Mouse (Mus musculus): ENCODE measurements around the gene Lars2. TPM values are rescaled to one million over a fixed set of nuclear protein-coding genes. Genes with fewer than 3 reads are reported as not detected.

Gene Lars2
- total and polyA plus RNA-seq, 3 experiments = 634 to 10,095 (median 684) TPM

- no peak for TF ChIP-seq KAT2A (conservative IDR thresholded peaks at IDR 0.05; ENCODE audit: low read depth, low read length)
- TF ChIP-seq POLR2AphosphoS2 (IDR thresholded peaks at IDR 0.05; ENCODE audit: low read length) = no peak
- TF ChIP-seq MEF2A (IDR thresholded peaks at IDR 0.05; ENCODE audit: extremely low read depth, insufficient replicate concordance, low read depth, low read length, poor library complexity, severe bottlenecking) = no peak
These were observed 129.9 kb downstream of the Lars2 start (continued) for GRCm38 (mm10) chr9:123496665-123497064.

- DNase-seq (ENCODE audit: low read depth, low spot score) = no peak
- no peak overlapping the region for H3K9ac ChIP-seq (ENCODE audit: control insufficient read depth, low read depth, low read length, poor library complexity, severe bottlenecking)
- no peak for TF ChIP-seq SMC3 (IDR thresholded peaks at IDR 0.05; ENCODE audit: low read depth, low read length)
- no peak for TF ChIP-seq ELF1 (IDR thresholded peaks at IDR 0.05; ENCODE audit: low read depth, low read length)
- TF ChIP-seq EP300 (IDR thresholded peaks at IDR 0.05; ENCODE audit: low read depth in 1 of 2, low read length in 2 of 2) = no peak
- TF ChIP-seq CTCF (IDR thresholded peaks at IDR 0.05 in 2 of 3, conservative IDR thresholded peaks at IDR 0.05 in 1 of 3; ENCODE audit: control insufficient read depth in 1 of 3, insufficient read depth in 1 of 3, low read depth in 2 of 3, low read length in 3 of 3, poor library complexity in 1 of 3, severe bottlenecking in 1 of 3) = no peak
- TF ChIP-seq MAX (IDR thresholded peaks at IDR 0.05; ENCODE audit: low read length) = no peak
- TF ChIP-seq MYB (IDR thresholded peaks at IDR 0.05; ENCODE audit: low read depth, low read length) = no peak
- TF ChIP-seq NELFE (IDR thresholded peaks at IDR 0.05; ENCODE audit: low read depth, low read length) = no peak
- no peak for TF ChIP-seq POLR2A (IDR thresholded peaks at IDR 0.05; ENCODE audit: control insufficient read depth in 1 of 2, insufficient read depth in 1 of 2, low read depth in 1 of 2, low read length in 2 of 2, poor library complexity in 1 of 2)
- no peak for TF ChIP-seq SIN3A (IDR thresholded peaks at IDR 0.05; ENCODE audit: low read length)
- TF ChIP-seq USF2 (IDR thresholded peaks at IDR 0.05; ENCODE audit: borderline replicate concordance in 1 of 2, insufficient read depth in 1 of 2, low read depth in 1 of 2, low read length in 2 of 2) = no peak
- no peak for TF ChIP-seq UBTF (IDR thresholded peaks at IDR 0.05; ENCODE audit: borderline replicate concordance, insufficient read depth, low read depth, low read length)
- TF ChIP-seq KAT2A (conservative IDR thresholded peaks at IDR 0.05; ENCODE audit: low read depth, low read length) = no peak
- no peak for TF ChIP-seq GABPA (IDR thresholded peaks at IDR 0.05; ENCODE audit: low read depth, low read length)
- TF ChIP-seq NRF1 (IDR thresholded peaks at IDR 0.05; ENCODE audit: insufficient read depth, low read depth, low read length, poor library complexity, severe bottlenecking) = no peak
- no peak for TF ChIP-seq POLR2AphosphoS2 (IDR thresholded peaks at IDR 0.05; ENCODE audit: low read length)
- H3K27me3 ChIP-seq (ENCODE audit: control insufficient read depth in 1 of 2, insufficient read depth in 2 of 2, low read length in 2 of 2) = no peaks in the 10 kb centered on the region
- H3K36me3 ChIP-seq (ENCODE audit: control insufficient read depth in 1 of 2, insufficient read depth in 2 of 2, low read length in 2 of 2) = peaks cover 4 to 5% of the 10 kb centered on the region in 2 experiments
- H3K9me3 ChIP-seq (replicated peaks; ENCODE audit: insufficient read depth, low read length) = no peaks in the 10 kb centered on the region
- no peak overlapping the region for H3K27ac ChIP-seq (ENCODE audit: control insufficient read depth, low read depth, low read length)
- H3K4me1 ChIP-seq (ENCODE audit: control insufficient read depth in 1 of 2, insufficient read depth in 2 of 2, low read length in 2 of 2) = peaks cover 2% of the 10 kb centered on the region in 2 experiments; a peak in 2 of 4 replicates
- no peak overlapping the region for H3K4me3 ChIP-seq (ENCODE audit: control insufficient read depth in 1 of 2, insufficient read depth in 1 of 2, low read depth in 2 of 2, low read length in 2 of 2)
- peaks cover 12% of the 10 kb centered on the region; the same call in 1 of the 2 replicates for H3K79me2 ChIP-seq (ENCODE audit: control insufficient read depth, insufficient read depth, low read length, poor library complexity)
These were observed 131.2 kb downstream of the Lars2 start for GRCm38 (mm10) chr9:123497906-123498305.

- Histone ChIP-seq H3K9ac (ENCODE audit: control insufficient read depth, low read depth, low read length, poor library complexity, severe bottlenecking) (no peak overlapping the region), H3K27me3 (ENCODE audit: control insufficient read depth in 1 of 2, insufficient read depth in 2 of 2, low read length in 2 of 2) (no peaks in the 10 kb centered on the region), H3K4me3 (ENCODE audit: control insufficient read depth in 1 of 2, insufficient read depth in 1 of 2, low read depth in 2 of 2, low read length in 2 of 2) (no peak overlapping the region), H3K4me1 (ENCODE audit: control insufficient read depth in 1 of 2, insufficient read depth in 2 of 2, low read length in 2 of 2) (no peaks in the 10 kb centered on the region), H3K36me3 (ENCODE audit: control insufficient read depth in 1 of 2, insufficient read depth in 2 of 2, low read length in 2 of 2) (peaks cover 0 to 5% of the 10 kb centered on the region in 2 experiments; a peak in 2 of 4 replicates), H3K9me3 (replicated peaks; ENCODE audit: insufficient read depth, low read length) (no peaks in the 10 kb centered on the region), H3K27ac (ENCODE audit: control insufficient read depth, low read depth, low read length) (no peak overlapping the region), H3K79me2 (ENCODE audit: control insufficient read depth, insufficient read depth, low read length, poor library complexity) (peaks cover 4% of the 10 kb centered on the region)
- DNase-seq (ENCODE audit: low read depth, low spot score) = no peak
- TF ChIP-seq GATA1 (IDR thresholded peaks at IDR 0.05; ENCODE audit: low read depth, low read length) = no peak
- no peak for TF ChIP-seq MYB (IDR thresholded peaks at IDR 0.05; ENCODE audit: low read depth, low read length)
- TF ChIP-seq ZMIZ1 (IDR thresholded peaks at IDR 0.05; ENCODE audit: low read depth, low read length) = no peak
- no peak for TF ChIP-seq ZC3H11A (IDR thresholded peaks at IDR 0.05; ENCODE audit: low read depth, low read length)
- no peak for TF ChIP-seq ZNF384 (IDR thresholded peaks at IDR 0.05; ENCODE audit: low read depth, low read length)
- TF ChIP-seq USF1 (IDR thresholded peaks at IDR 0.05; ENCODE audit: low read depth, low read length) = no peak
- TF ChIP-seq NRF1 (IDR thresholded peaks at IDR 0.05; ENCODE audit: insufficient read depth, low read depth, low read length, poor library complexity, severe bottlenecking) = no peak
- TF ChIP-seq E2F4 (IDR thresholded peaks at IDR 0.05; ENCODE audit: borderline replicate concordance, low read depth, low read length) = no peak
- TF ChIP-seq BHLHE40 (IDR thresholded peaks at IDR 0.05; ENCODE audit: borderline replicate concordance, low read depth, low read length) = no peak
- TF ChIP-seq KAT2A (conservative IDR thresholded peaks at IDR 0.05; ENCODE audit: low read depth, low read length) = no peak
- TF ChIP-seq ETS1 (IDR thresholded peaks at IDR 0.05; ENCODE audit: low read depth, low read length) = no peak
- no peak for TF ChIP-seq MAZ (IDR thresholded peaks at IDR 0.05; ENCODE audit: low read depth, low read length)
- TF ChIP-seq CHD1 (IDR thresholded peaks at IDR 0.05; ENCODE audit: low read depth, low read length) = no peak
- no peak for TF ChIP-seq POLR2A (IDR thresholded peaks at IDR 0.05; ENCODE audit: control insufficient read depth in 1 of 2, insufficient read depth in 1 of 2, low read depth in 1 of 2, low read length in 2 of 2, poor library complexity in 1 of 2)
- no peak for TF ChIP-seq TAL1 (IDR thresholded peaks at IDR 0.05; ENCODE audit: low read length)
- no peak for TF ChIP-seq SIN3A (IDR thresholded peaks at IDR 0.05; ENCODE audit: low read length)
- no peak for TF ChIP-seq GABPA (IDR thresholded peaks at IDR 0.05; ENCODE audit: low read depth, low read length)
- TF ChIP-seq MAFK (IDR thresholded peaks at IDR 0.05; ENCODE audit: borderline replicate concordance, low read depth, low read length) = no peak
These were observed 133.8 kb downstream of the Lars2 start for GRCm38 (mm10) chr9:123500480-123500879.
